Mouse (Mus musculus) CH12.LX (cell line): ENCODE results near the gene Apoa2.

ENCODE experiments used
- CTCF ChIP-seq, 2 experiments: IDR thresholded peaks in 1 of 2; conservative IDR thresholded peaks in 1 of 2; 2 replicates each; pipeline ENCODE4 v1.5.1; 2011 to 2012; ENCODE audit warnings: low read depth in 2 of 2, low read length in 2 of 2, improper control_type of control experiment in 1 of 2, inconsistent platforms in 1 of 2, mild to moderate bottlenecking in 1 of 2, moderate library complexity in 1 of 2
- EP300 ChIP-seq: IDR thresholded peaks from 2 replicates; pipeline ENCODE4 v1.6.1; 2011; ENCODE audit warnings: low read length, improper control_type of control experiment
- HCFC1 ChIP-seq: IDR thresholded peaks from 2 replicates; pipeline ENCODE4 v1.6.1; 2012; ENCODE audit warnings: low read depth, mild to moderate bottlenecking, inconsistent platforms, low read length, improper control_type of control experiment
- MEF2A ChIP-seq: IDR thresholded peaks from 2 replicates; pipeline ENCODE4 v1.6.1; 2014; ENCODE audit warnings: low read depth, mild to moderate bottlenecking, inconsistent platforms, low read length, improper control_type of control experiment, borderline replicate concordance
- POLR2A ChIP-seq: IDR thresholded peaks from 2 replicates; pipeline ENCODE4 v1.6.1; 2011; ENCODE audit warnings: low read depth, mild to moderate bottlenecking, improper control_type of control experiment, low read length
- POLR2AphosphoS2 ChIP-seq: IDR thresholded peaks from 2 replicates; pipeline ENCODE4 v1.6.1; 2011; ENCODE audit warnings: low read depth, low read length, improper control_type of control experiment
- TBP ChIP-seq: conservative IDR thresholded peaks from 2 replicates; pipeline ENCODE4 v1.6.1; 2011; ENCODE audit warnings: low read depth, low read length, improper control_type of control experiment

GRCm38 (mm10) chr1:171205704-171206493 lies 19.0 kb upstream of the Apoa2 start:
- TF ChIP-seq HCFC1 (no peak), CTCF (conservative IDR thresholded peaks at IDR 0.05 in 1 of 2, IDR thresholded peaks at IDR 0.05 in 1 of 2; ENCODE audit: low read depth in 2 of 2, low read length in 2 of 2) (no peak), POLR2A (no peak), TBP (no peak), POLR2AphosphoS2 (no peak), MEF2A (no peak), EP300 (no peak)
